Mouse (Mus musculus) spleen, adult 2 months (tissue): ENCODE results near the gene Ccnl1. TPM values are rescaled to one million over a fixed set of nuclear protein-coding genes. Genes with fewer than 3 reads are reported as not detected.
A peak's percentile ranks its signal among the peaks of the same experiment; 100 is the strongest.

ENCODE experiments used
- DNase-seq, 2 experiments: peaks; one replicate each; pipeline versions ENCODE4 v3.0.0 to v3.0.0-alpha.2; 2012 to 2021; ENCODE audit warnings: low spot score in 2 of 2, low read depth in 1 of 2
- H3K27ac ChIP-seq: fragments of 200-500 bp; 2 replicates; pipeline ENCODE4 v1.5.1; 2012; ENCODE audit warnings: low read length, inconsistent platforms; ENCODE audit not compliant: insufficient read depth
- H3K27me3 ChIP-seq: fragments of 200-500 bp; 2 replicates; pipeline ENCODE4 v1.6.1; 2012; ENCODE audit warnings: mild to moderate bottlenecking, moderate library complexity, low read length, inconsistent platforms; ENCODE audit not compliant: control insufficient read depth, insufficient read depth
- H3K36me3 ChIP-seq: fragments of 200-500 bp; 2 replicates; pipeline ENCODE4 v1.6.1; 2012; ENCODE audit warnings: mild to moderate bottlenecking, low read length, inconsistent platforms; ENCODE audit not compliant: control insufficient read depth, insufficient read depth
- H3K4me1 ChIP-seq: fragments of 200-500 bp; 2 replicates; pipeline ENCODE4 v1.6.1; 2011; ENCODE audit warnings: inconsistent platforms; ENCODE audit not compliant: control insufficient read depth, insufficient read depth, insufficient read length
- H3K4me3 ChIP-seq: fragments of 200-500 bp; 2 replicates; pipeline ENCODE4 v1.5.1; 2011; ENCODE audit warnings: mild to moderate bottlenecking, inconsistent platforms; ENCODE audit not compliant: insufficient read depth, insufficient read length; ENCODE audit errors: extremely low read depth
- CTCF ChIP-seq: fragments of 200-500 bp; IDR thresholded peaks from 2 replicates; pipeline ENCODE4 v1.5.1; 2011; ENCODE audit warnings: mild to moderate bottlenecking, inconsistent platforms; ENCODE audit not compliant: insufficient read depth, insufficient read length, insufficient replicate concordance; ENCODE audit errors: extremely low read depth
- POLR2A ChIP-seq: fragments of 200-500 bp; IDR thresholded peaks from 2 replicates; pipeline ENCODE4 v1.6.1; 2011; ENCODE audit warnings: low read depth, low read length, inconsistent platforms
- WGBS: fragments of 180-500 bp; shearing (Covaris S2); methylation state at CpG from one replicate; pipeline ENCODE4 v1.1.7; 2018; 5-methylcytosine and 5-hydroxymethylcytosine counted together
- polyA plus RNA-seq: library from polyadenylated mRNA; depleted of rRNA; stranded (reverse); fragments of >200 nt; gene quantifications from 2 replicates; pipeline ENCODE4 v1.2.3, GENCODE M21; 2012

Gene Ccnl1
- polyA plus RNA-seq, 1 experiment: 52.5 TPM

DNA sequence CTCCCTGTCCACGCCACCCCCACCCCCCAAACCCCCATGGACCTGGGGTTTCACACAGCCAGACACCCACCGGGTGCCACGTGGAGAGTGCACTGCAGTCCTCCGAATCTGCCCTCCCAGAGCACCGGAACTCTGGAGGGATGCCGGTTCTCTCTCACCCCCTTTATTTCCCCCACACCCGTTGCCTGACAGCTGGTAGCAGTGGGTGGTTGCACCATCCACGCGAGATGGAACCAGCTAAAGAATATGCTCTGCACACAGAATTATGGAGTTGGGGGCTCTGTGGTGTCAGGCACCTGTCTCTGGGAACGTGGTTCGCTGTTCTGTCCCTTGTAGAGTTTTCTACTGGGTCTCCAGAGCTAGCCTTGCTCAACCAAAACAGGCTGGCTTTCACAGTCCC, 45.8 kb downstream of the Ccnl1 start:
- Histone ChIP-seq H3K27me3 (no peaks in the 10 kb centered on the region; the same call in 1 of the 2 replicates), H3K27ac (no peak overlapping the region), H3K4me1 (no peaks in the 10 kb centered on the region), H3K36me3 (no peaks in the 10 kb centered on the region), H3K4me3 (no peak overlapping the region)
- TF ChIP-seq POLR2A: no peak
- WGBS: 85% methylated on average over 11 of the region's 11 CpGs
- DNase-seq: no peak

DNA sequence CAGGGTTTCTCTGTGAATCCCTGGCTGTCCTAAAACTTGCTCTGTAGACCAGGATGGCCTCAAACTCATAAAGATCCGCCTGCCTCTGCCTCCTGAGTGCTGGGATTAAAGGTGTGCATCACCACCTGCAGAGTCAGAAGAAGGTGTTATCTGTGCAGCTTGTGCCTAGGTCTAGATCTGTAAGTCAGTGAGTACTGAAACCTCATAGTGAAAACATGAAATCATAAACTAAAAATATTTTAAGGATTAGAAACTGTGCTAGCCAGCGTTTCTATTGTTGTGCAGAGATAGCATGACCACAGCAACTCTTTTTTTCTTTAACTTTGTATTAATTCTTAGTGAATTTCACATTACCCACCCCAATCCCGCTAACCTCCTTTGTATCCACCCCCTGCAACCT, 46.8 kb downstream of the Ccnl1 start:
- WGBS: 75% methylated on average over 3 of the region's 3 CpGs
- Histone ChIP-seq H3K4me3 (no peak overlapping the region), H3K36me3 (no peaks in the 10 kb centered on the region), H3K4me1 (no peaks in the 10 kb centered on the region), H3K27ac (no peak overlapping the region), H3K27me3 (no peaks in the 10 kb centered on the region; the same call in 1 of the 2 replicates)
- no peak for DNase-seq
- TF ChIP-seq CTCF (no peak), POLR2A (no peak)

DNA sequence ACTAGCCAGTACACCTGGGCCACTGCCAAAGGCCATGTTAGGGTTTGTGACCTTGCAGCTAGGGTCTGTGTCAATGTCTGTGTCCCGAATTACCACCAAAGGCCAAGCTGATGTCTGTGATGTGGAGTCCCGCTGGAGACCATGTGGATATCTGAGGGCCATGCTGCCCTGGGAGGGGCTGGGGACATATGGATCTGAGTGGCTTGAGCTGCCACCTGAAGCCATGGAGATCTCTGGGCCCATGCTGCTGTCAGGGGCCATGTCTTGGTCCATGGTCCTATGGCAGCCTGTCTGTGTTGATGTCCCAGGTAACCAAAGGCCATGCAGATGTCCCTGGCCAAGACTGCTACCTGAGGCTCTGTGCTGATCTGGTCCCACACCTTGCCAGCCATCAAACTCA, 48.6 kb downstream of the Ccnl1 start:
- no peaks in the 10 kb centered on the region for H3K4me1 ChIP-seq

DNA sequence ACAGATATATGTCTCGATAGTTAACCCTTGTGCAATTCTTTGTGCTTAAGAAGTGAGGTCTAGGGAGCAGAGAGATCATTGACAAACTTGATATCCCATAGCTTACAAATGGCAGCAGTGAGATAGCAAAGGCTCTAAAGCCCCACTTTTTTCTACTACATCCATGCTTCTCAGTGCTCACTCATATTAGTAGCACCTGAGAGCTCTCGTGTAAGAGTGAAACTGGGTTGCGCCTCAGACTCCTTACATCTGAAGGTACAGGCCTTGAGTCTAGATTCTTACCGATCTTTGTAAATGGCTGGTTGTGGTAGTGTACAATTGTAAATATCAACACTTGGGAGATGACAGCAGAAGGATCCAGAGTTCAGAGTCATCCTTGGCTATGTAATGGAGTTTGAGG, 50.5 kb downstream of the Ccnl1 start:
- 92% methylated on average over 4 of the region's 4 CpGs for WGBS

More for the DNA sequence above, 48.6 kb downstream of the Ccnl1 start:
- Histone ChIP-seq H3K36me3 (no peaks in the 10 kb centered on the region), H3K27ac (no peak overlapping the region), H3K4me3 (no peak overlapping the region), H3K27me3 (no peaks in the 10 kb centered on the region; the same call in 1 of the 2 replicates)
- DNase-seq: no peak
- 90% methylated on average over 2 of the region's 2 CpGs for whole genome bisulfite sequencing
- TF ChIP-seq CTCF: no peak
- TF ChIP-seq POLR2A: no peak

DNA sequence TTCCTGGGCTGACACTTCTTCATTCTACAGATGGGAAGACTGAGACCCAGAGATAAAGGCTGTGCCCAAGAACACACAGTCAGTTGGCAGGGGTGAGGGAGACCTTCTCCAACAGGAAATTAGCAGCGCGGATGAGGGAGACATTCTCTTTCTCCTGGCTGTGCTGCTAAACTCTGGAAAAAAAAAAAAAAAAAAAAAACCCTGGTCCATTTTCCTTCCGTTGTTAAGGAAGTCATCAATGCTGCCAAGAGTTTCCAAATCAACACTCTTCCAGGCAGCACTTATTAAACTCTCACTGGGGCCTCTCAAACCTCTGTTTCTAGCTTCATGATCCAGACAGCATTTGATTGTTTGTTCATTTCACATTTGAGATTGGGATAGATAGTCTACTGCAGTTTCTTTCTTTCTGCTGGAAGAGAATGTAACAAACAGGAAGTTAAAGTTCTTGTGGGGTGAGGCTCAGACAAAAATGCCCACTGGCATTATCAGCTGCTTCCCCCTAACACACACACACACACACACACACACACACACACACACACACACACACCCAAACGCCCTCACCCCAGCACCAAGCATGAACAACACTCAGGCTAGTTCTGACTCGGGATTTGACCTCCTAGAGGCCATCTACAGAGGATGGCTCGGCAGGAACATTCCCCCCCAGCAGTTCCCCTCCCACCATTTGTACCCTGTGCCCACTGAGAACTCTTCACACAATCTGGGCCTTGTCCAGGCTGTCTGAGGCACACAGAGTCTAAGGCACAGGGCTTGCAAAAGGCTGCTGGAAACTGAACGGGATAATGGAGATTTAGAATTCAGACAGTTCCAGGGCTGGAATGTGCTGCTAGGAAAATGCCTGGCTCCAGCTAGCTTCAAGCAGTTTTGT, 52.5 kb downstream of the Ccnl1 start:
- no peak for TF ChIP-seq CTCF
- TF ChIP-seq POLR2A: no peak
- DNase-seq: no peak
- Histone ChIP-seq H3K27ac (peak overlapping the region; percentile 41), H3K4me3 (no peak overlapping the region), H3K36me3 (no peaks in the 10 kb centered on the region), H3K4me1 (no peaks in the 10 kb centered on the region), H3K27me3 (no peaks in the 10 kb centered on the region)
- WGBS: 23% methylated on average over 7 of the region's 7 CpGs

More for the DNA sequence above, 50.5 kb downstream of the Ccnl1 start:
- TF ChIP-seq CTCF: no peak
- no peak for TF ChIP-seq POLR2A
- H3K4me3 ChIP-seq: no peak overlapping the region
- H3K27me3 ChIP-seq: no peaks in the 10 kb centered on the region
- no peaks in the 10 kb centered on the region for H3K36me3 ChIP-seq
- DNase-seq: no peak
- H3K27ac ChIP-seq: no peak overlapping the region
- no peaks in the 10 kb centered on the region for H3K4me1 ChIP-seq

DNA sequence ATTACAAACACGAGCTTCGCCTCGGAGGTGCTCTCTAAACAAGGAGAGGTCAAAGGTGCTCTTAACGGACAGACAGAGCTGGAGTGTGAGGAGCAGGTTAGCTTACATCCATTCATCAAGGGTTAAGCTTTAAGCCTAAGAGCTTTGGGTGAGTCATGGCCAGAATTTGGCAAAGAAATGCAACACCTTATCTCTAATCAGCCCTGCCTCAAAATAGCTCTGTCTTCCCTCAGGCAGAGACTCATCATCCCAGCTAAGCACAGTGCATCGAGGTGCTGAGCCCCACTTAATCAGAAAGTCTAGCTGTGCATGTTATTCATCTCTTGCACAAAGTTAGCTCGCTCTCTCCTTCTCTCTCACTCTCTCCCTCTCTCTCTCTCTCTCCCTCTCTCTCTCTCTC, 53.3 kb downstream of the Ccnl1 start:
- H3K4me1 ChIP-seq: no peaks in the 10 kb centered on the region
- WGBS: 67% methylated on average over 6 of the region's 6 CpGs
- no peak for DNase-seq
- H3K27ac ChIP-seq: no peak overlapping the region
- H3K4me3 ChIP-seq: no peak overlapping the region
- TF ChIP-seq CTCF (no peak), POLR2A (no peak)
- no peaks in the 10 kb centered on the region for H3K36me3 ChIP-seq
- no peaks in the 10 kb centered on the region for H3K27me3 ChIP-seq

DNA sequence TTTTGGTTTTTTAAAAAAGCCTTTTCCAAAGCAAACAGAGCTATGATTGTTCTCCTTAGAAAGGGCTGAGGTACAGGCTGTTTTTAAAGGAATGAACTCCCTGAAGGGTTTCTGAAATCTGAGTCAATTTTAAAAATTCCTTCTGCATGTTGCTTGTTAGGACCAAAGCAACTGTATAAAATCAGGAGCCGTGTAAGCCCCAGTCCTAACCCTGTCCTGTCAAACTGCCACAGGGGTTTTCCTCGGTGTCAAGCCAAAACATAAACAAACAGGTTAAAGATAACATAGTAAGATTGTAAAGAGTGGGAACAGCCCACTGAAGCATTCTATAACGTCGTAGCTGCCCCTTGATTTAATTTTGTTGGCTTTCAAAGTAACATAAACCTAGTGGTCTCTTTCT, 53.9 kb downstream of the Ccnl1 start:
- DNase-seq: no peak
- Histone ChIP-seq H3K27ac (no peak overlapping the region), H3K36me3 (no peaks in the 10 kb centered on the region), H3K27me3 (no peaks in the 10 kb centered on the region), H3K4me1 (no peaks in the 10 kb centered on the region), H3K4me3 (no peak overlapping the region)
- TF ChIP-seq CTCF: no peak
- no peak for TF ChIP-seq POLR2A
- 85% methylated on average over 4 of the region's 4 CpGs for WGBS
